Mouse (Mus musculus) mesoderm, embryonic 11.5 days (tissue): ENCODE measurements around the gene Nos2.

Source experiments
- DNase-seq: peaks from one replicate; pipeline ENCODE4 v3.0.0-alpha.2; 2012; ENCODE audit warnings: low read depth, low spot score

Gene Nos2

DNA sequence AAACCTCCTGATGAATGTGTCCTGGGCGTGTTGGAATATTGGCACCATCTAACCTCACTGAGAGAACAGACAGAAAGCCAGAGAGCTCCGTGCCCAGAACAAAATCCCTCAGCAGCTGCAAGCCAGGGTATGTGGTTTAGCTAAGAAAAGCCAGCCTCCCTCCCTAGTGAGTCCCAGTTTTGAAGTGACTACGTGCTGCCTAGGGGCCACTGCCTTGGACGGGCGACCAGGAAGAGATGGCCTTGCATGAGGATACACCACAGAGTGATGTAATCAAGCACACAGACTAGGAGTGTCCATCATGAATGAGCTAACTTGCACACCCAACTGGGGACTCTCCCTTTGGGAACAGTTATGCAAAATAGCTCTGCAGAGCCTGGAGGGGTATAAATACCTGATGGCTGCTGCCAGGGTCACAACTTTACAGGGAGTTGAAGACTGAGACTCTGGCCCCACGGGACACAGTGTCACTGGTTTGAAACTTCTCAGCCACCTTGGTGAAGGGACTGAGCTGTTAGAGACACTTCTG is at the start of gene Nos2:
Gene Nos2 (plus strand): TSS at position 377 of the 529 bp plus-strand sequence.
- DNase-seq = no peak

GRCm38 (mm10) chr11:78870891-78871290 is 49.7 kb upstream of the Nos2 start:
- no peak for DNase-seq

- DNase-seq = peak; percentile 18
Measured at GRCm38 (mm10) chr11:78872782-78873181, 47.8 kb upstream of the Nos2 start.

GRCm38 (mm10) chr11:78879727-78880126 is 40.9 kb upstream of the Nos2 start:
- no peak for DNase-seq

- DNase-seq = no peak
Measured at GRCm38 (mm10) chr11:78886693-78887092, 33.9 kb upstream of the Nos2 start.

- DNase-seq = peak; percentile 58
Measured at GRCm38 (mm10) chr11:78887102-78887971, 33.2 kb upstream of the Nos2 start.

GRCm38 (mm10) chr11:78889156-78889555 is 31.4 kb upstream of the Nos2 start:
- DNase-seq = no peak

DNA sequence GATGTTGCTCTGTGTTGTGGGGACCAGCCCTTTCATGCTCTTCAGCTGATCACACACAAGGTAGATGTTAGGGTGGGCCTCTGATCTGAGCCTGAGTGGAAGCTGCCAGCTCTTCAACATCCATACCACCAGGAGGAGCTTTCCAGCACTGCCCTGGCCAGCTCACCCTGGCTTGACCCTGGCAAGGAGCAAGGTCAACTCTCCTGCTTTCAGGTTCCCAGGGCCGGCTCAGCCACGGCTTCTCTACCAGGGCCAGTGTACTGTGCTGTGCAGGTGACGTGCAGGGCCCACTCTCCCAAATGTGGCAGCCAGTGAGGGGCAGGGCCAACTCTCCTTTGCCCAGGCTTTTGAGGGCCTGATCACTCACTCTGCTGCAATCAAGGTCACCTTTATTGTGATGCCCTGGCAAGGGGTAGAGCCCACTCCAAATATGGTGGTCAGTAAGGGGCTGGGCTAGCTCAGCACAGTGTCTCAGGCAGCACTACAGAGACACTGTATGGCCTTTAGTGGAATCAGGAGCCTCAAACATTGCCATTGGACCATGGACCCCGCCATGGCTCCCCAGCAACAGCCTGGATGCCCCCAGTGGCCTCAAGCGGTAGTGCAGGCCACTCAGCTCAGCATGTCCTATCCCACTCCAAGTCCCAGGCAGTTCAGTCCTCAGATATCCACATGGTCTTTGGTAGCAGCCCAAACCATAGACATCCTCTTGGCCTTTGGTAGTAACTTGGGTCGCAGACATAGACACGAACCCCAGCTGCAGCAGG is 24.0 kb upstream of the Nos2 start:
- DNase-seq = peak; percentile 48

GRCm38 (mm10) chr11:78915473-78915872 is 5.1 kb upstream of the Nos2 start:
- DNase-seq = no peak

DNA sequence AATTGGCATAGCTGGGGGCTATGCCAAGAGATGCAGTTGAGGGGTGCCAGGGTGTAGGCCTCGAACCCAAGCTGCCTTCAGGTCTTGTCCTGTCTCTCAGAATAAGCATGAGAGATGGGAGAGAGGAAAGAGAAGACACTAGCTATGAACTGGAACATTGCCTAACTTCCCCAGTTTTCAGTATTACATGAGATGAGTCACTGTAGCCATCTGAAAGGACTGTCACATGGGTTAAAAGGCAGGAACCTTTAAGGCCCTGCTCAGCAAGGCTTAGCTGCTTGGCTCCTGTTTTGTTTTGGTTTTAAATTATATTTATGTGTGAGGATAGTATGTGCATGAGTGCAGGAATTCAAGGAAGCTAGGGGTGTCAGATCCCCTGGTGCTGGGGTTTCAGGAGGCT is 4.2 kb upstream of the Nos2 start:
- no peak for DNase-seq

DNA sequence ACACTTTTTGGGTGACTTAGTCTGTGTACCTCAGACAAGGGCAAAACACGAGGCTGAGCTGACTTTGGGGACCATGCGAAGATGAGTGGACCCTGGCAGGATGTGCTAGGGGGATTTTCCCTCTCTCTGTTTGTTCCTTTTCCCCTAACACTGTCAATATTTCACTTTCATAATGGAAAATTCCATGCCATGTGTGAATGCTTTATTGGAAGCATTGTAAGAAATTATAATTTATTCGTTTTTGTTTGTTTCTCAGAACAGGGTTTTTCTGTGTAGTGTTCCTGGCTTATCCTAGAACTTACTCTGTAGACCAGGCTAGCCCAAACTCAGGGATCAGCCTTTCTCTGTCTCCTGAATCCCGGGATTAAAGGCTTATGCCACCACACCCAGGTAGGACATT is 842 bp upstream of the Nos2 start:
- no peak for DNase-seq

GRCm38 (mm10) chr11:78922678-78923407 is 2.3 kb downstream of the Nos2 start:
- DNase-seq = peak; percentile 63

GRCm38 (mm10) chr11:78924111-78924510 is 3.5 kb downstream of the Nos2 start:
- no peak for DNase-seq

GRCm38 (mm10) chr11:78924916-78925315 is 4.3 kb downstream of the Nos2 start:
- peak; percentile 46 for DNase-seq

DNA sequence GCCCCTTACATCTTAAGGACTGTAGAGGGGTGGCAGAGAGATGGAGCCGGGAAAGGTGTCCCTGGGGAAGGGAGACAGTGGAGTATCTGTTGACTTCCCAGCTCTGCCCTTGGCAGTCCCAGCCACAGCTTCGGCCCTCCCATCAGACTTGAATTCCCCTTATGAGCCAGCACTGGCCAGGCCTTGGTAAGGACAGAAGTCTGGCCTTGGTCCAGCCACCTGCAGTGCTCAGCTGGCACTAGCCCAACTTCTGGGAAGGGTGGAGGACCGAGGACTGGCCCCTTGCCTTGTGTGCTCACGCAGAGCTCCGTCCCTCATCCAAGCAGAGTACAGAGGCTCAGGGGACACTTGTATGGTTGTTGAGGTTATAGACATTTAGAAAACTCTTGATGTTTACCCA is 8.8 kb downstream of the Nos2 start:
- no peak for DNase-seq

GRCm38 (mm10) chr11:78934307-78934706 is 13.7 kb downstream of the Nos2 start:
- no peak for DNase-seq

DNA sequence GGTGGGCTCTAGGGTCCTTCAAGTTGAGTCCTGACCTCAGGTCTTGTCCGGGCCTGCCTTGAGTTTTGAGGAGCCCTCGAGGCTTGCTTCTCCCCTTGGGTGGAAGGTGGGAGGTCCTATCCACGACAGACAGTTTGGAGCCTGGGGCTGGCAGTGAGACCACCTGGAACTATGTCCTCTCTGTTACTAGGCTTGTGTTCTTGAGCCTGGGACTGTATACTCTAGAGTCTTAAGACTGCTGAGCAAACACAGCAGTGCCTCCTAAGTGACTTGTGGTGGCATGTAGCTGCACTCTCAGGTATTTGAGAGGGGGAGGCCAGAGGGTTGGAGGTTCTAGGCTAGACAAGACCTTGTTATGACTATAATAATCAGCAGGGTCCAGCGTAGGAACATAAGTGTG is 14.1 kb downstream of the Nos2 start:
- DNase-seq = no peak

- DNase-seq = no peak
Measured at GRCm38 (mm10) chr11:78935178-78935577, 14.6 kb downstream of the Nos2 start.

GRCm38 (mm10) chr11:78943083-78943482 is 22.5 kb downstream of the Nos2 start:
- no peak for DNase-seq

DNA sequence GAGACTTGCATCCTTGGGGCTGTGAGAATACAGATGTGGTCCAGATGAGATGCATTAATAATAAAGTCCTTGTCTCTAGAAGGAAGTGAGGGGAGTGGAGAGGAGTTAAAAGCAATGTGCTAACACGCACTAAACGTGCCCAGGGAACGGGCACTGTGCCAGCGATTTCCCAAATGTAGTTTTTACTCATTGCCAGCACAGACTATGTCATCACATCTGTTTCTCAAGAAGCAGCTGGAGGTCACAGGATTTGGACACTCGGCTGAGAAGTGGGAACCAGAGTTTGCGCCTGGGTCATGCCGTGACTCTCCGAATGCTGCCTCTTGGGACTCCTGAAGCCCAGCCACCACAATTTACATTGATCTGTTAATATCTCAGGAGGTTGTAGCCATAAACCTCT is 29.8 kb downstream of the Nos2 start:
- DNase-seq = no peak

DNA sequence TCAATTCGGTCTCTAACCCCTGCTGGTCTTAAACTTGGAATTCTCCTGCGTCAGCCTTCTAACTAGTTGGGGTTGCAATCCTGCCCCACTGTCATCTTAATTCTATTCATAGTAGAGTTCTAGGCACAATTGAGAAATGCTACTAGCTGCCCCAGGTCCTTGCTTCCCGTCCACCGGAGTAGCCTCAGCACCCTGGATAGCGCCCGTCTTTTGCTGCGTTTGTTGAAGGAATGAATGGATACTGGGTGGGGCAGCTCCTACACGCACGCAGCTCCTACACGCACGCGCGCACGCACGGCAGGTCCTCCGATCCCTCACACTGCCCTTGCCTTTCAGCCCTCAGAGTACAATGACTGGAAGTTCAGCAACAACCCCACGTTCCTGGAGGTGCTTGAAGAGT is 31.9 kb downstream of the Nos2 start:
- DNase-seq = peak; percentile 76

GRCm38 (mm10) chr11:78956260-78956659 is 35.7 kb downstream of the Nos2 start:
- peak; percentile 79 for DNase-seq
